Mouse (Mus musculus) heart, postnatal 0 days (tissue): Measurements from ENCODE around the gene Prkcb.

Experiments used
- CTCF ChIP-seq: IDR thresholded peaks from 2 replicates; pipeline ENCODE4 v1.5.1; 2016; ENCODE audit warnings: antibody characterized with exemption, control low read depth, low read depth
- EP300 ChIP-seq: IDR thresholded peaks from 2 replicates; pipeline ENCODE4 v1.6.1; 2016; ENCODE audit warnings: antibody characterized with exemption, low read depth

GRCm38 (mm10) chr7:122477566-122478564 lies 189.3 kb downstream of the Prkcb start:
- TF ChIP-seq CTCF (no peak), EP300 (no peak)
